Comparison of ENCODE assay signal across 9 mouse cellular contexts in genomic region chr8:3517117-3517495, GRCm38 (mm10). TPM values are rescaled to one million over a fixed set of nuclear protein-coding genes. Genes with fewer than 3 reads are reported as not detected.
A peak's percentile ranks its signal among the peaks of the same experiment; 100 is the strongest.
DNase-seq lines count a peak whose midpoint lies in the region; ATAC-seq lines count a peak whose summit lies in the region.
"Had no signal": no experiment of that assay in that cellular context is flagged by ENCODE, and none has a peak within 500 bp of the region (broad histone marks: within the 10 kb centered on the region; RNA-seq: fewer than 3 reads in every experiment).

No protein-coding gene starts in this region.

- 15% methylated on average over 16 of the region's 16 CpGs for WGBS in forebrain, embryonic 15.5 days
- 5% methylated on average over 16 of the region's 16 CpGs for WGBS in kidney, embryonic 14.5 days

- peaks cover 17% of the 10 kb centered on the region for H3K4me1 ChIP-seq in forebrain, embryonic 15.5 days
- 0 out of 2 replicates have a peak, but pooled peaks cover 4% of the 10 kb centered on the region for H3K4me1 ChIP-seq in kidney, embryonic 14.5 days (ENCODE audit: control insufficient read depth, insufficient read depth, low read length)

- no peak; the same call in 1 of the 2 replicates for ATAC-seq in forebrain, embryonic 15.5 days (replicated peaks)
- no peak for ATAC-seq in kidney, embryonic 14.5 days (ENCODE audit: low FRiP score, low TSS enrichment)

- peak overlapping the region; percentile 45 for H3K9ac ChIP-seq in forebrain, embryonic 15.5 days (replicated peaks)
- peak overlapping the region; percentile 44; the same call in 1 of the 2 replicates for H3K9ac ChIP-seq in kidney, embryonic 14.5 days (ENCODE audit: low read depth, low read length)

- H3K27me3 ChIP-seq in forebrain, embryonic 15.5 days: no peaks in the 10 kb centered on the region
- no peaks in the 10 kb centered on the region for H3K27me3 ChIP-seq in kidney, embryonic 14.5 days (ENCODE audit: control insufficient read depth, insufficient read depth, low read length)

- peak overlapping the region; percentile 72; the same call in 1 of the 2 replicates for H3K27ac ChIP-seq in forebrain, embryonic 15.5 days (replicated peaks)
- H3K27ac ChIP-seq in kidney, embryonic 14.5 days (ENCODE audit: low read depth, low read length): no peak overlapping the region

- DNase-seq in right cerebral cortex, adult 2 months (ENCODE audit: low spot score in 2 of 2): peak; percentile 27 to 34
- DNase-seq in right cerebral cortex, adult 18-20 months: no peak
- DNase-seq in lung, postnatal 25 days (ENCODE audit: low spot score): peak; percentile 23
- no peak for DNase-seq in layer of hippocampus, postnatal 36 days
- DNase-seq in thymus, postnatal 25 days: no peak
- DNase-seq in adrenal gland, adult (ENCODE audit: inconsistent age in 2 of 2, low spot score in 1 of 2): no peak

- H3K4me3 ChIP-seq in forebrain, embryonic 15.5 days: peak overlapping the region; percentile 61
- peak overlapping the region; percentile 50 for H3K4me3 ChIP-seq in kidney, embryonic 14.5 days (ENCODE audit: low read length)

- peaks cover 11% of the 10 kb centered on the region for H3K36me3 ChIP-seq in forebrain, embryonic 15.5 days
- H3K36me3 ChIP-seq in kidney, embryonic 14.5 days (ENCODE audit: control insufficient read depth, insufficient read depth, low read length): peaks cover 19% of the 10 kb centered on the region; the same call in 1 of the 2 replicates

- no peaks in the 10 kb centered on the region for H3K9me3 ChIP-seq in forebrain, embryonic 15.5 days
- H3K9me3 ChIP-seq in kidney, embryonic 14.5 days (ENCODE audit: control insufficient read depth, low read length): no peaks in the 10 kb centered on the region

- peak overlapping the region; percentile 85 for H3K4me2 ChIP-seq in forebrain, embryonic 15.5 days (replicated peaks)
- peak overlapping the region; percentile 96 for H3K4me2 ChIP-seq in kidney, embryonic 14.5 days (replicated peaks; ENCODE audit: low read depth, low read length)

RNA-seq across cellular contexts. Expression of gene Pnpla6, which starts 1.9 kb away (rescaled TPM):
- polyA plus RNA-seq in forebrain, embryonic 15.5 days (2015; fragmentation: Nextera tagmentation; extraction: Ambion mirVana): 28.0 and 28.1 TPM in 2 replicates
- 21.0 and 25.6 TPM in 2 replicates for polyA plus RNA-seq in kidney, embryonic 14.5 days (2014; fragmentation: Nextera tagmentation; extraction: Ambion mirVana)
- total RNA-seq in layer of hippocampus, postnatal 36 days (2021): 10 to 100 TPM; 75.3 to 87.4 TPM

RNA-seq across cellular contexts. Expression of gene Mcoln1, which starts 16.8 kb away (rescaled TPM):
- 88.9 and 95.4 TPM in 2 replicates for polyA plus RNA-seq in forebrain, embryonic 15.5 days (2015; fragmentation: Nextera tagmentation; extraction: Ambion mirVana)
- 29.3 and 39.9 TPM in 2 replicates for polyA plus RNA-seq in kidney, embryonic 14.5 days (2014; fragmentation: Nextera tagmentation; extraction: Ambion mirVana)
- total RNA-seq in layer of hippocampus, postnatal 36 days (2021): 10 to 100 TPM; 78.4 to 86.6 TPM

RNA-seq across cellular contexts. Expression of gene Zfp358, which starts 24.2 kb away (rescaled TPM):
- polyA plus RNA-seq in forebrain, embryonic 15.5 days (2015; fragmentation: Nextera tagmentation; extraction: Ambion mirVana): 74.3 and 79.6 TPM in 2 replicates
- polyA plus RNA-seq in kidney, embryonic 14.5 days (2014; fragmentation: Nextera tagmentation; extraction: Ambion mirVana): 27.9 and 47.9 TPM in 2 replicates
- 10 to 100 TPM; 28.1 to 31.7 TPM for total RNA-seq in layer of hippocampus, postnatal 36 days (2021)

RNA-seq across cellular contexts. Expression of gene Tex45, which starts 46.4 kb away (rescaled TPM):
- 0.11 and 0.25 TPM in 2 replicates for polyA plus RNA-seq in forebrain, embryonic 15.5 days (2015; fragmentation: Nextera tagmentation; extraction: Ambion mirVana)
- polyA plus RNA-seq in kidney, embryonic 14.5 days (2014; fragmentation: Nextera tagmentation; extraction: Ambion mirVana): not detected in 2 replicates
- under 1 TPM; 0.45 to 0.58 TPM for total RNA-seq in layer of hippocampus, postnatal 36 days (2021)
- total RNA-seq: neutrophil, adult 5-6 weeks had no signal

RNA-seq across cellular contexts. Expression of gene Pex11g, which starts 49.6 kb away (rescaled TPM):
- 3.3 and 3.8 TPM in 2 replicates for polyA plus RNA-seq in forebrain, embryonic 15.5 days (2015; fragmentation: Nextera tagmentation; extraction: Ambion mirVana)
- 3.7 and 4.4 TPM in 2 replicates for polyA plus RNA-seq in kidney, embryonic 14.5 days (2014; fragmentation: Nextera tagmentation; extraction: Ambion mirVana)
- 1 to 10 TPM in 1 of 2 experiments, under 1 TPM in 1; 0.94 to 1.4 TPM for total RNA-seq in layer of hippocampus, postnatal 36 days (2021)

Comparison
In these comparisons a context has a peak if more than half of its experiments do, and no peak if none do; other contexts are left out.
1. DNase-seq: peak in right cerebral cortex, adult 2 months (2 of 2) and lung, postnatal 25 days (single experiment); none in right cerebral cortex, adult 18-20 months (single experiment), layer of hippocampus, postnatal 36 days (0 of 2), thymus, postnatal 25 days (single experiment) and adrenal gland, adult (0 of 2).